Mouse (Mus musculus) left cerebral cortex, adult 18-20 months (tissue): ENCODE measurements around the gene Pim3. TPM values are rescaled to one million over a fixed set of nuclear protein-coding genes. Genes with fewer than 3 reads are reported as not detected.
"Not testable (repeated sequence)": the region's sequence is repeated elsewhere in the genome, so short reads cannot be mapped to it uniquely, and the experiment has no call there.

Source experiments
- DNase-seq, 2 experiments: peaks; one replicate each; pipeline ENCODE4 v3.0.0; 2021 to 2022; ENCODE audit warnings: low spot score in 2 of 2, mixed read lengths in 1 of 2
- long read RNA-seq, 2 experiments: library from polyadenylated mRNA; stranded (forward); transcript quantifications; one replicate each; pipeline ENCODE4 v2.0.0; 2021
- total RNA-seq, 2 experiments: library from RNA; stranded (reverse); gene quantifications; 2 replicates each; pipeline ENCODE4 v1.2.3; 2021

Pim3 gene
- 10 to 100 TPM; 36.3 to 45.9 TPM for total RNA-seq
- long read RNA-seq, experiment 1, transcript Pim3-201 (6 exons, 2,427 nt) = major isoform, 80 of 95 reads
- long read RNA-seq, experiment 1, partial matches to known transcripts = 9 of 95 reads
- long read RNA-seq, experiment 1, other reads (novel, unspliced or antisense) = 6 of 95 reads
- long read RNA-seq, experiment 2, transcript Pim3-201 (6 exons, 2,427 nt) = major isoform, 73 of 83 reads
- long read RNA-seq, experiment 2, partial matches to known transcripts = 5 of 83 reads
- long read RNA-seq, experiment 2, other reads (novel, unspliced or antisense) = 5 of 83 reads

DNA sequence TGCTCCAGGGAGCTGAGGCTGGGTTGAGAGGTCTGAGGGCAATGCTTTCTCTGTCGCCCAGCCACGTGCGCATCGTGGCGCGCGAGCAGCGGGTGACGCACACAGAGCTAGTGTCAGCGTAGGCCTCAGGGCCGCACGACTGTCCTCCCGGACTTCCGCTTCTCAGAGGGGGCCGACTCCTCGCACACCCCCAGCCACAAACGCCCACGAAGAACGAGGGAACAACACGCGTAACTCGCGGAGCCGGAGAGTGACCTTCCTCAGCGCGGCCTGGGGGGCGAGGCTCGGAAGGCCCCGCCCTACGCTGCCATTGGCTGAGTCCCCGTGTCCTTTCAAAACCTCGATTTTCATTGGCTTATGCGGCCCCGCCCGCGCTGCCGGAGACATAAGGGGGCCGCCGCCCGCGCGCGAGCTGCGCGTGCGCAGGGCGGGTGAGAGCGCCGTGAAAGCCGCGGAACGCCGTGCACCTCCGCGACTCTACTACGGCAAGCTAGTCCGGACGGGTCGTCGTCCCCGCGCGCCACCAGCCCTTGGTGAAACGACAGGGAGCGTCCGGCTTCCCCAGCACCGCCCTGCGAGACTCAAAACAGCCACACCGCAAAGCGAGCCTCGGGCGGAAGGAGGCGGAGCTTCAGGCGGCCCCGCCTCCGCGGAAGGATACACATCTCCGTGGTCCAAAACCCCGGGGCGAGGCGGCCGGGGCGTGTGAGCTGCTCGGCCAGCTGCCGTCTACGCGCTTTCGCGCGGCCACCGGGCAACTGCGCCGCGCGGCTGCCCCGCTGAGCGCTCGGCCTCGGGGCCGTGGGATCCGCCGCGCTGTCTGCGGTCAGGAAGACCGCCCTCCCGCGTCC, at the start of gene Pim3:
Pim3 (plus strand) TSS at position 415 of the 851 bp plus-strand sequence.
- DNase-seq = peak; percentile 93 to 97

DNA sequence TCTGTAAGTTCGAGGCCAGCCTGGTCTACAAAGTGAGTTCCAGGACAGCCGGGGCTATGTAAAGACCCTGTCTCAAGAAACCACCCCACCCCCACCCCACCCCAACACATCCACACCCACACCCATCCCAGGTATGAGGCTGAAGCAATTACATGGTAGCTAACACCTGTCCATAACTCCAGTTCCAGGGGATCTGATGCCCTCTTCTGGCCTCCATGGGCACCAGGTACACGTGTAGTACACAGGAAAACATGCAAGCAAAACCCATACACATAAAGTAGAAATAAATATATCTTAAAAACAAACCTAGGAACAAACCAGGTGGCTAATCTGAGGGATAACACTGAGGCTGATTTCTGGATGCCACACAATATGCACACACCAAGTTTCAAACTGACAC, 48.7 kb upstream of the Pim3 start:
- DNase-seq = no peak

DNA sequence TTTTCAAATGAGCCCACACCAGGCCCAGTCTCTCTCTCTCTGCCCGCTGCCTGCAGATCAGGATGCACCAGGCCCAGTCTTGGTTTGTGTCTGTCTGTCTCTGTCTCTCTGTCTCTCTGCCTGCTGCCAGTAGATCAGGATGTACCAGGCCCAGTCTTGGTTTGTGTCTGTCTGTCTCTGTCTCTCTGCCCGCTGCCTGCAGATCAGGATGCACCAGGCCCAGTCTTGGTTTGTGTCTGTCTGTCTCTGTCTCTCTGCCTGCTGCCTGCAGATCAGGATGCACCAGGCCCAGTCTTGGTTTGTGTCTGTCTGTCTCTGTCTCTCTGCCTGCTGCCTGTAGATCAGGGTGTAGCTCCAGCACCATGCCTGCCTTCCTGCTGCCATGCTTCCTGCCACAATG, 48.1 kb upstream of the Pim3 start:
- DNase-seq = not testable (repeated sequence)

DNA sequence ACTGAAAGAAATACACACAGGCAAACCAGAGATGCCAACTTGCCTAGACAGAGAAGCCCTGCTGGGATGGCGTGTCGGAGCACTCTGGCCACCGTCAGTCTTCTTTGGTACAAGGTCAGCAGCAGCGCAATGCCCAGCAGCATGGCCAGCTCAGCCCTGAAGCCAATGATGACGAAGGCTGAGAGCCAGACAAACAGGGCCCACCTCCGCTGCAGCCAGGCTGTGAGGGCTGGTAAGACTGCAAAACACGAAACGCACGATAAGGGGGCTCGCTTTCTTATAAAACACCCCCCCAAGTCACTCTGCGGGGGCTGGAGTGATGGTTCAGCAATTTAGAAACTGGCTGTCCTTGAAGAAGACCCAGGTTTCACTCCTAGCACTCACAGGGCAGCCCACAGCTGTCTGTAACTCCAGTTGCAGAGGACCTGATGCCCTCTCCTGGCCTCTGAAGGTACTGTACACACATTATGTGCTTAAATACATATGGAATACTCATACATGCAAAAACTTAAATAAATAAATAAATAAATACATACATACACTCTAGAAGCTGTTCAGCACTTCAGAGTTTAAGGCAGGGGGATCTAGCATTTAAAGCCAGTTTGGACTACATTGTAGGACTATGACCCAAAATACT, 47.5 kb upstream of the Pim3 start:
- no peak for DNase-seq

GRCm38 (mm10) chr15:88815196-88815700, 46.7 kb upstream of the Pim3 start:
- DNase-seq = no peak

DNA sequence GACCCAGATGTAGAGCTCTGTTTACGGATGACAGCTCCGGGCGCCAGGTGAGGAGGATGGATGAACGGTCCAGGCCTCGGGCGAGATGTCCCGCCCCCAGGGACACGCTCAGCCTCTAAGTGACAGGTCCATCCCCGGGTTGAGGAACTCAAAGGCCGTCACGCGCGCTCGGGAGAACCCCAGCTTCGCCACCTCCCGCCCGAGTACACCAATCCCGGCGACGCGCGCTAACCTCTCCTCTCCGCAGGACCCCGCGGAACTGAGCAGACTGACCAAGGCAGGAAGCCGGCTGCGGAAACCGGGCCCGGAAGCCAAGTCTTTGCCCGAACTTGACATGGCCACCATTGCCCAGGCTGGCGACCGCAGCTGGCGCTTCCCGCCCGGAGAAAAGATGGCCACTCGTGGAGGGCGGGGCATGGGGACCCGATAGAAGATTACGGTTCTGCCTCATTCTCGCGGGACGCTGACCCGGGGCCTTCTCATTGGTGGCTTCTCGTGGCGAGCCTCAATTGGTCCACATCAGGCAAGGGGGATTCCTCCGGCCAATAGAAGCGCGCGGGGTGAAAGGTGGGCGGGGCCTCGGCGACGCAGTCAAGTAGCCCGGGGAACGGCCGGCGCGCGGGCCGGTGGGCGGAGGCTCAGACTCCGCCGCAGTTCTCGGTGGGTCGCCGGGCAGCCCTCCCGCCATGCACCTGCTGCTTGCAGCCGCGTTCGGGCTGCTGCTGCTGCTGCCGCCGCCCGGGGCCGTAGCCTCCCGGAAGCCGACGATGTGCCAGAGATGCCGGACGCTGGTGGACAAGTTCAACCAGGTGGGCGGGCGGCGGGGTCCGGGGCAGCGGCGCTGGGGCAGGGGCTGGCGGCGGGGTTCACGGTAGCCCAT, 42.7 kb upstream of the Pim3 start, which contains the start of the genes Alg12 and Creld2:
Alg12 (minus strand) TSS at position 293 of the 880 bp plus-strand sequence.
Creld2 (plus strand) TSS at position 621 of the 880 bp plus-strand sequence.
- DNase-seq = peak; percentile 98 to 100

- no peak for DNase-seq
These were observed 42.1 kb upstream of the Pim3 start for GRCm38 (mm10) chr15:88819906-88820303.

- no peak for DNase-seq
These were observed 40.6 kb upstream of the Pim3 start for GRCm38 (mm10) chr15:88821403-88821802.

- no peak for DNase-seq
These were observed 39.5 kb upstream of the Pim3 start for GRCm38 (mm10) chr15:88822513-88822912.

GRCm38 (mm10) chr15:88823376-88823775, 38.6 kb upstream of the Pim3 start:
- DNase-seq = no peak

DNA sequence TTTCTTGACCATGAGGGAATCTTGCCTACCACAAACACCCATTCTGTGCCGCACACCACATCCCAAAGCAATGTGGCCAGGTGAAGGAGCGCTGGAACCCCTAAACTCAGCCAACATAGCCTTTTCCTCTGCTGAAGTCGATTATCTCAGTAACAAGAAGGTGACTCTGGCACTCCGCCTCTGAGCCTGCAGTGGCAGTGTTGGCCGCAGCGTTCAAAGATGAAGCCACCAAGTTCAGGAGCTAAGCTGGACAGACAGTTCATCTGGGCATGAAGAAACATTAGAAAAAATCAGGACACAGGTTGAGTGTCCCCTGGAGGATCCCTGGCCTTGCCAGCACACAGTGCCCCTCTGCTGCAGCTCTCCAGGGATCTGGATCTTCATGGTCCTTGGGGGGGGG, 34.5 kb upstream of the Pim3 start:
- DNase-seq = no peak

DNA sequence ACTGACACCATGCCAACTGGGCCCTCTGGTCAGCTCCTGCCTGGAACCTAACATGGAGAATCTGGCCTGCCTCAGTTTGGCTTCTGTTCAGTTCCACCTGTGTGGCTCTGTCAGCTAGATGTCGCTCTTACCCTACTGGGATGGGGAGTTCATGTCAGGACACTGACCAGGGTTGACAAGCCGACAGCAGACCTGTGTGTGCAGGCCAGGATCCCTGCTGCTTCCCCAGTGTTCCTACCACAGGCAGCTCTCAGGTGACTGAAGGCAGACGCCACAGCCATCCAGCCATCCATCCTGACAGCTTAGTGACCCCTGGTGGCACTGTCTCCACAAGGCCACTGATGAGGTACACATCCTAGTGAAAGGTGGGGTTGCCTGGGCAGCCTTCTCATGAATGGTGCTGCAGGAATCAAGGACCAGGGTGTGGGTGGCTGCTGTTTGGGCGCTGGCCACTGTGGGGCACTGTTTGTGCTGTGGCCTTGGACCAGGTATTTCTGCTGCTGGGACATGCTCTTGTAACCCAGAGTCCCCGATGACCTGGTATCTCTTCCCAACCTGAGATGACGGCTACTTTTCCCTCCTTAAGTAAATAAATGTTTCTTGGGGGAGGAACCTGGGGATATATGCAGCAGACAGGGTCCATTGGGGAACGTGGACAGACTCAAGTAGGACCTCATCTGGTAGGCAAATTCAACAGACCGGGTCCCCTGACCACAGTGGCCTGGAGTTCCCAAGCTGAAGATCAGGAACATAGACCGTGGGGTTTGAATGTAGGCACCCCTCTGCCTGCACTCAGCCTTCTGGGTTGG, 33.8 kb upstream of the Pim3 start:
- DNase-seq = peak; percentile 31 to 41

- DNase-seq = peak; percentile 89 to 95
These were observed 32.9 kb upstream of the Pim3 start for GRCm38 (mm10) chr15:88828800-88829705.

GRCm38 (mm10) chr15:88829791-88830440, 32.1 kb upstream of the Pim3 start:
- DNase-seq = peak; percentile 47 to 71

DNA sequence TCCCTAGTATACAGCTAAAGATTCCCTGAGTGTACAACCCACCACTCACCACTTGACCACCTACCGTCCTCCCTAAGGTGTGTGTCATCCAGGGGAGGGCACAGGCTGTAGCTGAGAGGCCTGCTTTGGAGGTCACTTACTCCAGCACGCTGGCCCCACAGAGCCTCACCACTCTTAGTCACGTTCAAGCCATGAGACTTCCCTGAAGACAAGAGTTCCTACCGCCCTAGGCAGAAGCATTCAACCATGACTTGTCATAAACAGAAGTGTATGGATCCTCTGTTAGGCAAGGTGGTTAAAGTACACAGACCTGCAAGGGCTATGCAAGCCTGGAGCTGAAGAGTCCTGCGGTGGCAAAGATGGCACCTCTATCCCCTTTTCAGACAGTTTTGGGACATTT, 31.3 kb upstream of the Pim3 start:
- no peak for DNase-seq

DNA sequence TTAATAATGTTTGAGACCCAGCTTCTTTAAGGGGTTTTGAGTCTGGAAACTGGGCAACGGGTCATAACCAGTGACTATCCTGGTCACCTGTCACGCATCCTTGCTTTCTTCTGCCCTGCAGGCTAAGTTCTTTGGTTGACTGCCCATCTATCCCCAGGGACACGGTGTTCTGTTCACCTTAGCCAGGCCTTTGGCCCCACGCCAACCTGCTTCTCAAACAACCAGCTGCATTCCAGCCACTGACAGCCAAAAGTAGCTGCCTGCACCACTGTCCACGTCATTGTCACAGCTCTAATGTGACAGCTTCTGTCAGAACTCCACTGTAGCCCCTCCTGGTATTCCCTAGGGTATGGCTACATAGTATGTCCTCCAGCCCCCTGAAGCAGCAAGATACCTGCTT, 30.5 kb upstream of the Pim3 start:
- DNase-seq = no peak

GRCm38 (mm10) chr15:88832536-88832935, 29.4 kb upstream of the Pim3 start:
- DNase-seq = no peak

DNA sequence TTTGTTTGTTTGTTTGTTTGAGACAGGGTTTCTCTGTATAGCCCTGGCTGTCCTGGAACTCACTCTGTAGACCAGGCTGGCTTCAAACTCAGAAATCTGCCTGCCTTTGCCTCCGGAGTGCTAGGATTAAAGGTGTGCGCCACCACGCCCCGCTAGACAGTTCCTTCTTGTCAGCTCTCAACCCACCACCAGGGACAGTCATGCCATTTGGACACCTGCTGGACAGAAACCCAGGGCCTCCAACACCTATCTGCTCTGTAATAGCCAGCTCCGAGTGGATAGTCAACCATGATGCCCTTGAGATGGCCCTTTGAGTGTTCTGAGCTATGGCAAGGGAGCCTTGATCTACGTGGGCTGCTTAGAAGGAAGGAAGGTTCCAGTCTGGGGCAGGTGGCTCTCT, 26.0 kb upstream of the Pim3 start:
- no peak for DNase-seq
